Mouse (Mus musculus): Measurements from ENCODE around the gene Tdrd6. TPM values are rescaled to one million over a fixed set of nuclear protein-coding genes. Genes with fewer than 3 reads are reported as not detected.
A peak's percentile ranks its signal among the peaks of the same experiment; 100 is the strongest.

Gene Tdrd6
- polyA plus RNA-seq (2016; fragmentation: Nextera tagmentation; extraction: Ambion mirVana) = 0.02 and 0.37 TPM in 2 replicates

DNA sequence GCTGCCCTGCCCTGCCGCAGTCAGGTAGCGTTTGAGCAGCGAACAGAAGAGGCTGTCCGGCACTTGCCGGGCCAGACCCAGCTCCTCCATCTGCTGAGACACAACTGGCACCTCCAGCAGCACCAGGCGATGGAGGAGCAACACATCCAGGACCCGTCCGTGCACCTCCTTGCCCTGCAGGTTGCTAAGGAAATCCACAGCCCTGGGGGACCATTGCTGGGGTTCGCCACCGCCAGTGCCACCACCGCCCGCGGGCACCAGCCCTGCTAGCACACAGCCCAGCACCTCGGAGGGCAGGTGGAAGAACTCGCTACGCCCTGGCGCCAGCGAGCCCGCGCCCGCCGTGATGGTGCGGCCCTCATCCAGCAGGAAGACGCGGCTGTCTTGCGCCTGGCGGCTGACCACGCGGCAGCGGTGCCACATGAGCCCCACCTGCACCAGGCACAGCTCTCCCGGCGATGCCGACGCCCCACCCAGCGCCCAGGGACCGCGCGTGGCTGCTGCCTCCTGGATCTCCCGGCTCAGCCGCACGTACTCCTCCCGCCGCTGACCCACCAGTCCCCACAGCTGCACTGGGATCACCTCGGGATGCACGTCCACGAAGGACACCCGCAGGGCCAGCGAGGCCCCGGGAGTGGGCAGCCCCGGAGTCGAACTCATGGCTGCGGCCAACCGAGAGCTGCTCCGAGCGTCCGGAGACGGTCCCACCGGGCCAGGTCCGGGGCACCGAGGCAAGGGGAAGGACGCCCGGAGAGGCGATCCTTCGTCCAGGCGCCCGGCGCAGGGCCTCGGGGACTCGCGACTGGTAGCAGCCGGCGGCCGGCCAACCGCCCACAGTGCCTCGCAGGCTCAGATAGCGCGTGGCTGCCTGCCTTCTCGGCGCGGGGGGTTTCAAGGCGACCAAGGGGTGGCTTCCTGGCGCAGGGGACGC is at the start of gene Tdrd6:
Gene Tdrd6, minus strand, starts transcription at position 804 of the 931 bp plus-strand sequence.
- H3K4me1 ChIP-seq = peaks cover 14% of the 10 kb centered on the region
- H3K36me3 ChIP-seq (replicated peaks) = no peaks in the 10 kb centered on the region
- H3K27ac ChIP-seq = peak within 1 kb of the TSS; percentile 58
- H3K27me3 ChIP-seq (ENCODE audit: poor library complexity, severe bottlenecking) = peaks cover 51% of the 10 kb centered on the region
- H3K4me3 ChIP-seq = peak within 1 kb of the TSS; percentile 57
- peaks cover 6% of the 10 kb centered on the region for H3K9me3 ChIP-seq
- peak; percentile 38 for DNase-seq (ENCODE audit: extremely low spot score, low spot score)
- 4% methylated on average over 83 of the region's 83 CpGs for WGBS

DNA sequence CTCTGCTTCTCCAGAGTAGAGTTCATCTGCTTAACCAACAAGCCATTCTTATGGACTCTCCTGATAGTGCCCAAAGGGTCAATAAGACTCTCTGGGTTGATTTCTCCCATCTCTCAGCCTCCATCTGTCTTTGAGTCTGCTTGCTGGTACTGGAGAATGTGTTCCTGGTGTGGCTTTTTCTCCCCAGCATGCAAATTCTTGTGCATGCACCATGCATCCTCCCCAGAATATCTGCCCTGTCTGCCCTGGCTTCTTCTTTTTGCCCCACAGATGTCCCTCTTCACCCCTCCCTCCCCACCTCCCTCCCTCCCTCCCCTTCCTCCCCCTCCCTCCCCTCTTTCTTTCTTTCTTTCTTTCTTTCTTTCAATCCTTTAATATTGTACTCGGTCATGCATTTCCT is 47.2 kb upstream of the Tdrd6 start:
- no peak overlapping the region for H3K27ac ChIP-seq

DNA sequence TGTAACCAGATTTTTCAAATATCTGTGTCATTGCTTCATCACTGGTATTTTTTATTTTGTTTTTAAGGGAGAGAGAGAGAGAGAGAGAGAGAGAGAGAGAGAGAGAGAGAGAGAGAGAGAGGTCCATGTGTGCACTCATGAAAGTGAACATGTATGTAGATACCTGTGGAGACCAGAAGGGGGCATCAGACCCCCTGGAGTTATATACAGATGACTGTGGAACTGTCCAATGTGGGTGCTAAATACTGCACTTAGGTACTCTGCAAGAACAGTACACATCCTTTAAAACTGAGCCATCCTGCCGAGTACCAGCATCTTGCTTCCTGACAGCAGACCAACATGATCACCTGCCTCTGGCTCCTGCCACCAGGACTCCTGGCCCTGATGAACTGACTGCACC is 46.1 kb upstream of the Tdrd6 start:
- Histone ChIP-seq H3K36me3 (replicated peaks) (peaks cover 25% of the 10 kb centered on the region), H3K9me3 (no peaks in the 10 kb centered on the region), H3K27me3 (ENCODE audit: poor library complexity, severe bottlenecking) (no peaks in the 10 kb centered on the region), H3K4me3 (no peak overlapping the region), H3K4me1 (0 out of 2 replicates have a peak, but pooled peaks cover 2% of the 10 kb centered on the region), H3K27ac (no peak overlapping the region)
- no peak for DNase-seq (ENCODE audit: extremely low spot score, low spot score)
- 90% methylated on average over 1 of the region's 1 CpGs for WGBS

More for the DNA sequence above, 47.2 kb upstream of the Tdrd6 start:
- Histone ChIP-seq H3K36me3 (replicated peaks) (peaks cover 31% of the 10 kb centered on the region), H3K4me3 (no peak overlapping the region), H3K4me1 (0 out of 2 replicates have a peak, but pooled peaks cover 2% of the 10 kb centered on the region), H3K27me3 (ENCODE audit: poor library complexity, severe bottlenecking) (no peaks in the 10 kb centered on the region), H3K9me3 (no peaks in the 10 kb centered on the region)
- 80% methylated on average over 1 of the region's 1 CpGs for WGBS
- no peak for DNase-seq (ENCODE audit: extremely low spot score, low spot score)

DNA sequence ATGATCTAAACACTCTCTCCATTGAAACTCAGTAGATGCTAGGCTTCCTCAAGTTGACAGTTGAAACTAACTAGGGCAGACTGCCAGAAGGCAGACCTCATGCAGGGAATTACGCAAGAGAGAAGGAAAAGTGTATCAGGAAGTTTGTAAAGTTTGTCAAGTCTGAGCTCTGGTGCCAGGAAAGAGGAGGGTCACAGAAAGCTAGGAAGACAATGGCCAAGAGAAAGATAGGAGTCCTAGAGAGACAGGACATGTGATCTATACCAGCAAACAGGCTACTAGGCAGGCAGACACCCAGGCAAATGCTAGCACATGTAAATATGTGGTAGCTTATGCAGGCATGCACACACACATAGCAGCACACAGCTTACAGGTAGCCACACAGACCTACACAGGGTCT is 45.1 kb upstream of the Tdrd6 start:
- 0 out of 2 replicates have a peak, but pooled peaks cover 2% of the 10 kb centered on the region for H3K4me1 ChIP-seq
- no peak for DNase-seq (ENCODE audit: extremely low spot score, low spot score)
- H3K27ac ChIP-seq = no peak overlapping the region
- peaks cover 15% of the 10 kb centered on the region for H3K36me3 ChIP-seq (replicated peaks)
- no peak overlapping the region for H3K4me3 ChIP-seq
- no peaks in the 10 kb centered on the region for H3K27me3 ChIP-seq (ENCODE audit: poor library complexity, severe bottlenecking)
- no peaks in the 10 kb centered on the region for H3K9me3 ChIP-seq
- WGBS = 93% methylated on average over 1 of the region's 1 CpGs

DNA sequence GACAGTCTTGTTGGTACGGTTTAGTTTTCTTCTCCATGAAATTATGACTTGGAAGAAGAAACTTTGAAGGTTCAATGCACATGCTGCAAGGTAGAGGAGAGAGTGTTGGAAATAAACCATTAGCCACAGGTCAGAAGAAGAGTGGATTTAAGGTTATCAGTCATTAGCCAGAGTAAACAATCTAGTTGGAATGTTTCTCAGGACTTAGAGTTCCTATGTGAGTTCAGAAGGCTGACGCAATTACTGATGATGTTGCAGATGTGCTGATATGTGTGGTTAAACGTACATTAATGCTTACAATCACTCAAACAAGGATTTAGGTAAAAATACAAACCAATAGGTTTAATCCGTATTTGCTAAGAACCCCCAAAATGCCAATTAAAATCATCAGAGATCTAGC is 41.8 kb upstream of the Tdrd6 start:
- WGBS = 90% methylated on average over 4 of the region's 4 CpGs

DNA sequence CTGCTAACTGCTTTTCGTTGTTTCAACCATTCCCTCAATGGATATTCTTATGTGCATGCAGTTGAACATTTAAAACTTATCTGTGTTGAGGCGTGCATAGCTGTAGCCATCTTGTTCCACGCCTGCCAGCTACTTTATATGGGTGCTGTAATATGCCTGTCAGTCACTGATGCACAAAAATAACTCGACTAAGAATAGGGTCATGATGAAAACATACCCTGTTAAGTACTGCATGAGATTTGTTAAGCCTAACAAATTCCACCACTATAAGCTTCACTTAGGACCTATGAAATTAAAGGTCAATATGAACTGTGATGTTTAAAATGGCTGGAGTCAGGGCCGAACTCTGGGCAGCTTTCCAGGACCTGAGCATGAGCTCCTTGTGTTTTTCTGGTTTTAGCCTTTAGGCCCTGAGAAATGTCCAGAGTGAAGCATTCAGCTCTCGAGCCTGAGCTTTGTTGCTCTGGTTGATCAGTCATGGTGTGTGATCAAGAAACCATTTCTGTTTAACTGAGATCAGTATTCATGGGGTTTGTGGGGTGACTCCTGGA is 39.1 kb upstream of the Tdrd6 start:
- Histone ChIP-seq H3K36me3 (replicated peaks) (no peaks in the 10 kb centered on the region), H3K27me3 (ENCODE audit: poor library complexity, severe bottlenecking) (no peaks in the 10 kb centered on the region), H3K27ac (no peak overlapping the region), H3K4me1 (peaks cover 40% of the 10 kb centered on the region), H3K4me3 (peak overlapping the region; percentile 88; the same call in 1 of the 2 replicates), H3K9me3 (no peaks in the 10 kb centered on the region)
- WGBS = 79% methylated on average over 6 of the region's 6 CpGs
- no peak for DNase-seq (ENCODE audit: extremely low spot score, low spot score)

More for the DNA sequence above, 41.8 kb upstream of the Tdrd6 start:
- no peak for DNase-seq (ENCODE audit: extremely low spot score, low spot score)
- H3K4me3 ChIP-seq = no peak overlapping the region
- H3K27me3 ChIP-seq (ENCODE audit: poor library complexity, severe bottlenecking) = no peaks in the 10 kb centered on the region
- no peaks in the 10 kb centered on the region for H3K36me3 ChIP-seq (replicated peaks)
- peaks cover 21% of the 10 kb centered on the region for H3K4me1 ChIP-seq
- H3K27ac ChIP-seq = no peak overlapping the region
- H3K9me3 ChIP-seq = no peaks in the 10 kb centered on the region

DNA sequence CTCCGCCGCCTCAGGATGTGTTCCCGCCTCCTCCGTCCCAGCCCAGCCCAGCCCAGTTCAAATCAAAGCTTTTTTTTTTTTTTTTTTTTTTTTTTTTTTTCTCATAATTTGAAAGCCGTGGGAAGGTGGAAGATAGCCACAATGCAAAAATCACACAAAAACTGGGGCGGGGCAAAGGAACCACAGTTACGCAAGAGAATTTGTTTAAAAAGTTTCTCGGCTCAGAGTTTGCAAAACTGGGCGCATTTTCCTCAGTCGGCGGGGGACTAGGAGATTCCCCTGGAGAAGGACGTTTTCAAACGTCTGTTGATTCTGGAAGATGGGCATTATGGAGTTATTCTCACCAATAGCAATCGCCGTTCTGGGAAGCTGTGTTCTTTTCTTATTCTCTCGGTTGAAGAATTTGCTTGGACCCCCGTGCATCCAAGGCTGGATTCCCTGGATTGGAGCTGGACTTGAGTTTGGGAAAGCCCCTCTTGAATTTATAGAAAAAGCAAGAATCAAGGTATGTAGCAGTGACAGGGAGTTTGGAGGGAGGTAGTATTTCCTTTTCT is 37.3 kb upstream of the Tdrd6 start, which contains the start of gene Cyp39a1:
Gene Cyp39a1, plus strand, starts transcription at position 136 of the 554 bp plus-strand sequence.
- under 1% methylated on average over 17 of the region's 17 CpGs for WGBS
- H3K9me3 ChIP-seq = no peaks in the 10 kb centered on the region
- H3K27ac ChIP-seq = peak within 1 kb of the TSS; percentile 87
- peaks cover 40% of the 10 kb centered on the region for H3K4me1 ChIP-seq
- no peak for DNase-seq (ENCODE audit: extremely low spot score, low spot score)
- peaks cover 17% of the 10 kb centered on the region for H3K36me3 ChIP-seq (replicated peaks)
- no peaks in the 10 kb centered on the region for H3K27me3 ChIP-seq (ENCODE audit: poor library complexity, severe bottlenecking)
- H3K4me3 ChIP-seq = peak within 1 kb of the TSS; percentile 88

DNA sequence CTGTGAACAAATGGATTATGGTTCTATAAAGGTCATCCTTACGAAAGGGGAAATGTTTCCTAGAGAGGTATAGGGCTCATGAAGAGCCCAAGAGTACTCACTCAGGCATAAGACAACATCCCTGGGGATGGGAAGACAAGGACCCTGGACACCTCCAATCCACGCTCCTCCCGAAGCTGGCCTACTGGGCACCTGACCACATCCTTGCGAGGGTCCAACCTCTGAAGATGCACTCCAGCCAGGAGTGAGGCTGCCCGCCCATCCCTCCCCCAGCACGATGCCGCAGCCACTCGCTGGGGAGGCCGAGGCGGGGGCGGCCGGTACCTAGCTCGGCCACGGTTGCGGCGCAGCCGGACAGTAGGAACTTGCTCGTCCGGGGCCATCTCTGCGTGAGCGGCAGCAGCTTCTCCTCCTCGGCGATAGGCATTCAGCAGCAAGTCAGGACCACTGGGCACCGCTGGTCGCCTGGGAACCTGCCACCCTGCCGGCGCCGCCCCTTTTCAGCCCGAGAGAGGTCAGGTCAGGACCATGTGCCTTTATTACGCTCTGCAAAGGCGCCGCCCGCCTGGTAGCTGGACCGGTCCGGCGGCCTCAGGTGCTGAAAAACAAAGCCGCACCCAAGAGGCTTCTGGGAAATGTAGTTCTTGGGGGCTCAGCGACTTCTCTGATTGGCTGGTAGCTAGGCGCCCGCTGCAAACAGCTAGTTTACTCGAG is 36.6 kb upstream of the Tdrd6 start, which contains the start of gene Slc25a27:
Gene Slc25a27, minus strand, starts transcription at position 639 of the 714 bp plus-strand sequence.
- Histone ChIP-seq H3K4me3 (peak within 1 kb of the TSS; percentile 88), H3K27me3 (ENCODE audit: poor library complexity, severe bottlenecking) (no peaks in the 10 kb centered on the region), H3K4me1 (peaks cover 40% of the 10 kb centered on the region), H3K36me3 (replicated peaks) (peaks cover 21% of the 10 kb centered on the region), H3K9me3 (no peaks in the 10 kb centered on the region), H3K27ac (peak within 1 kb of the TSS; percentile 87)
- WGBS = under 1% methylated on average over 41 of the region's 41 CpGs
- DNase-seq (ENCODE audit: extremely low spot score, low spot score) = peak; percentile 91

DNA sequence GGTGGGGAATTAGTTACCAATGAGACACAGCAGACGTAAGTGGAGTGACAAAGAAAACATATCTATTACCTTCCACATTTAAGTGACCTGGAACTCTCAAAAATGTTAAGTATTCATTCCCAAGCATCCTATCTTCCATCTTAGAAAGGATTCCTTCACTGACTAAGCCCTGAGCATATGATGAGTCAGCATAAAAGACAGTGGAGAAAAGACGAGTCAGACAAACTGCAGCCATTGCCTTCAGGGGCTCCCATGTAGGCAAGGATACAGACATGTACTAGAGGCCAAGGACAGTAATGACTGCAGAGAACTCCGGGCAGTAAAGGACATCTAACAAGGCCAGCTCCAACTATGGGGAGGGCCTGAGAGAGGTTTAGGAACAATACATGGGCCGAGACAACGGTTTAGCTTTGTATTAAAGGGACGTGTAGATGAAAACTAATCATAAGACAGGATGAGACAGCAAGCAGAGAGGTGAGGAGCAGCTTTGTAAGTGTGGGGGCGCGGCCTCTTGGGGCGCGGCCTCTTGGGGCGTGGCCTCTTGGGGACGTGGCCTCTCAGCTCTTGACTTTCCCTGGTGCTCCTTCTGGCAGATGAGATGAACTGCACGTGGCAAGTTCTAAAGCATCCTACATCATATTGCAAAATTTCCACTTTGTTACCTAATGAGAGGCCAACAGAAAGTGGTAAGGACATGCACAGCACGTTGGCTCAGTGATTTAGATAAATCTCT is 21.4 kb upstream of the Tdrd6 start:
- peaks cover 76% of the 10 kb centered on the region for H3K36me3 ChIP-seq (replicated peaks)
- no peak for DNase-seq (ENCODE audit: extremely low spot score, low spot score)
- no peak overlapping the region for H3K4me3 ChIP-seq
- 75% methylated on average over 14 of the region's 14 CpGs for WGBS
- H3K4me1 ChIP-seq = no peaks in the 10 kb centered on the region
- no peak overlapping the region for H3K27ac ChIP-seq
- no peaks in the 10 kb centered on the region for H3K9me3 ChIP-seq
- H3K27me3 ChIP-seq (ENCODE audit: poor library complexity, severe bottlenecking) = no peaks in the 10 kb centered on the region

DNA sequence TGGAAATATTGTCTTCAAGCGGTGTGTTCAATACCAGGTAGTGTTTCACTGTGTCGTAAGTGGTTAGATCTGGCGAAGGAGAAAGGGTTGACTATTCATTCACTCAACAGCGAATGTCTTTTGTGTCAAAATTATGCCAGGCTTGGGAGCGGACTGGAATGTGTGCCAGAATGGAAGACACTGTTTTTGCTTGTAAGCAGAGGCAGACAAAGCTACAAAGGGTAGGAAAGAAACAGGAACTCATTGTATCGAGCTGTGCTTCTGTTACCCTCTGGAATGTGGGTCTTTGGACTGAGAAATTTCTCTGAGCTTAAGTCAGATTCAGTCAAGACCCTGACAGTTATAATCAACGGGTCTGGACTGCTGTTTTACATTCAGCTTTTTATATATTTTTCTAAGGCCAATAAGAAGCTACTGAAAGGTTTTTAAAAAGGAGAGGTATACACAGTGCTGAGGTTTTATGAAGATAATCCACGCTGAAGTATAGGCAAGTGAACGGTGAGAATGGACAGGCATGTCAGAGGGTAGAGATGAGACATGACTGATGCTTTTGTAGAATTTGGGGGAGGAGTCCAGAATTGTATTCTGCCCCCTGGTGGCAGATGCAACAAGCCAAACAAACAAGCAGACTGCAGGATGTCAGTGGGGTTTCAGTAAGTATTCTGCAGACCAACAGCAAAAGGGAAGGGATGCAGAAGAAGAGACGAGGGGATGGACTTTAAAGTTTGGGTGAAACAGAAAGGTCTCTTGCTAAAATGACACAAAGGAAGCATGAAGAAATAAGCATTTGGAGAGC is 19.7 kb upstream of the Tdrd6 start:
- DNase-seq (ENCODE audit: extremely low spot score, low spot score) = no peak
- H3K36me3 ChIP-seq (replicated peaks) = peaks cover 90% of the 10 kb centered on the region

DNA sequence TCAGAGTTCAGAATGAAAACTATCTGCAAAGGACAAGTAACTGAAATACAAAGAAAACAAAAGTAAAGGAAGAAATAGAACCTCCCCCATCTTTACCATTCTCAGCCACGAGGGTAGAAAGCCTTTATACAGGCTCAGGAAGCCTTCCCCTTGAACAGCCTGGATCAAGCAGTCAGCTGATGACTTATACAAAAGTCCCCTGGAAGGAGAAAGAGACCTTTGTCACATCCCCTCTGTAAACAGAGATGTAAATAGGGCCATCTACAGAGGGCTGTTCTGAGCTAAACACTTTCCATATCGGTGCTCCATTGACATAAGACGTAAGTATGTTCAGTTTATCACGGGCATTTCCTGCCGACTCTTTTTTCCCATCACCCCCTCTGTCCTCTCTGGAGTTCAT is 16.8 kb upstream of the Tdrd6 start:
- DNase-seq (ENCODE audit: extremely low spot score, low spot score) = no peak
- Histone ChIP-seq H3K4me1 (no peaks in the 10 kb centered on the region), H3K27me3 (ENCODE audit: poor library complexity, severe bottlenecking) (no peaks in the 10 kb centered on the region), H3K9me3 (no peaks in the 10 kb centered on the region), H3K4me3 (no peak overlapping the region), H3K36me3 (replicated peaks) (peaks cover 89% of the 10 kb centered on the region), H3K27ac (no peak overlapping the region)
- WGBS = 63% methylated on average over 5 of the region's 5 CpGs

More for the DNA sequence above, 19.7 kb upstream of the Tdrd6 start:
- Histone ChIP-seq H3K9me3 (no peaks in the 10 kb centered on the region), H3K27ac (no peak overlapping the region), H3K27me3 (ENCODE audit: poor library complexity, severe bottlenecking) (no peaks in the 10 kb centered on the region), H3K4me3 (no peak overlapping the region), H3K4me1 (no peaks in the 10 kb centered on the region)
- 85% methylated on average over 10 of the region's 10 CpGs for WGBS
